Mouse (Mus musculus) CH12.LX (cell line): ENCODE results near the gene Zfp53. TPM values are rescaled to one million over a fixed set of nuclear protein-coding genes. Genes with fewer than 3 reads are reported as not detected.

Experiments
- DNase-seq: peaks from one replicate; pipeline ENCODE4 v3.0.0-alpha.2; 2013; ENCODE audit errors: extremely low read depth
- H3K27ac ChIP-seq: 2 replicates; pipeline ENCODE4 v1.5.1; 2012; ENCODE audit warnings: low read depth, mild to moderate bottlenecking, control low read depth, moderate library complexity; ENCODE audit not compliant: insufficient read depth
- H3K27me3 ChIP-seq: replicated peaks from 2 replicates; pipeline ENCODE3; 2012; ENCODE audit warnings: inconsistent platforms
- H3K36me3 ChIP-seq, 2 experiments: replicated peaks in 1 of 2; 2 replicates each; pipeline versions ENCODE3 to v1.6.1; 2012; ENCODE audit warnings: inconsistent platforms in 1 of 2, low read length in 1 of 2, mild to moderate bottlenecking in 1 of 2, mixed read lengths in 1 of 2, moderate library complexity in 1 of 2; ENCODE audit not compliant: control insufficient read depth in 1 of 2, insufficient read depth in 1 of 2
- H3K4me1 ChIP-seq, 2 experiments: 2 replicates each; pipeline ENCODE4 v1.6.1; 2012; ENCODE audit warnings: inconsistent platforms in 1 of 2, moderate library complexity in 1 of 2; ENCODE audit not compliant: insufficient read depth in 2 of 2, control insufficient read depth in 1 of 2
- H3K4me2 ChIP-seq: 2 replicates; pipeline ENCODE4 v1.6.1; 2012; ENCODE audit warnings: low read depth, mild to moderate bottlenecking, control low read depth; ENCODE audit not compliant: poor library complexity, insufficient read depth, severe bottlenecking
- H3K4me3 ChIP-seq, 3 experiments: fragments of 150-350 bp in 1 of 3; sonication (generic) in 1 of 3; replicated peaks in 1 of 3; 2 replicates each; pipeline versions ENCODE3 to v1.5.1; 2011 to 2012; ENCODE audit warnings: low read depth in 2 of 3, low read length in 2 of 3, mild to moderate bottlenecking in 2 of 3, moderate library complexity in 2 of 3, control low read depth in 1 of 3, improper control_type of control experiment in 1 of 3, inconsistent platforms in 1 of 3, mixed read lengths in 1 of 3; ENCODE audit not compliant: poor library complexity in 1 of 3
- H3K79me2 ChIP-seq: replicated peaks from 2 replicates; pipeline ENCODE4 v1.6.1; 2012; ENCODE audit warnings: mild to moderate bottlenecking, moderate library complexity; ENCODE audit not compliant: control insufficient read depth, poor library complexity, insufficient read depth, severe bottlenecking; ENCODE audit errors: extremely low read depth
- H3K9ac ChIP-seq: 2 replicates; pipeline ENCODE4 v1.6.1; 2012; ENCODE audit warnings: low read depth, mild to moderate bottlenecking, control low read depth, moderate library complexity; ENCODE audit not compliant: insufficient read depth
- H3K9me3 ChIP-seq: replicated peaks from 2 replicates; pipeline ENCODE3; 2012; ENCODE audit warnings: low read length, inconsistent platforms, mixed read lengths
- BHLHE40 ChIP-seq: IDR thresholded peaks from 2 replicates; pipeline ENCODE4 v1.6.1; 2011; ENCODE audit warnings: mild to moderate bottlenecking, low read depth, low read length, improper control_type of control experiment
- CHD2 ChIP-seq: IDR thresholded peaks from 2 replicates; pipeline ENCODE4 v1.6.1; 2011; ENCODE audit warnings: low read length, improper control_type of control experiment
- ELF1 ChIP-seq: IDR thresholded peaks from 2 replicates; pipeline ENCODE4 v1.6.1; 2014; ENCODE audit warnings: low read depth, mild to moderate bottlenecking, inconsistent platforms, low read length, improper control_type of control experiment
- EP300 ChIP-seq: IDR thresholded peaks from 2 replicates; pipeline ENCODE4 v1.6.1; 2011; ENCODE audit warnings: low read length, improper control_type of control experiment
- ETS1 ChIP-seq: conservative IDR thresholded peaks from 2 replicates; pipeline ENCODE4 v1.6.1; 2012; ENCODE audit warnings: low read depth, mild to moderate bottlenecking, inconsistent platforms, low read length, improper control_type of control experiment, moderate library complexity
- HCFC1 ChIP-seq: IDR thresholded peaks from 2 replicates; pipeline ENCODE4 v1.6.1; 2012; ENCODE audit warnings: low read depth, mild to moderate bottlenecking, inconsistent platforms, low read length, improper control_type of control experiment
- IRF4 ChIP-seq: IDR thresholded peaks from 2 replicates; pipeline ENCODE4 v1.6.1; 2014; ENCODE audit warnings: low read depth, mild to moderate bottlenecking, inconsistent platforms, low read length, improper control_type of control experiment
- JUN ChIP-seq: IDR thresholded peaks from 2 replicates; pipeline ENCODE4 v1.6.1; 2011; ENCODE audit warnings: low read depth, mild to moderate bottlenecking, low read length, improper control_type of control experiment, moderate library complexity; ENCODE audit not compliant: insufficient read depth
- JUND ChIP-seq: conservative IDR thresholded peaks from 2 replicates; pipeline ENCODE4 v1.6.1; 2011; ENCODE audit warnings: low read depth, low read length, improper control_type of control experiment
- KAT2A ChIP-seq: IDR thresholded peaks from 2 replicates; pipeline ENCODE4 v1.6.1; 2012; ENCODE audit warnings: low read length, improper control_type of control experiment, inconsistent platforms; ENCODE audit not compliant: insufficient replicate concordance
- MAFK ChIP-seq: IDR thresholded peaks from 2 replicates; pipeline ENCODE4 v1.6.1; 2011; ENCODE audit warnings: low read length, improper control_type of control experiment; ENCODE audit not compliant: insufficient replicate concordance
- MAX ChIP-seq: IDR thresholded peaks from 2 replicates; pipeline ENCODE4 v1.6.1; 2011; ENCODE audit warnings: low read length, improper control_type of control experiment
- MEF2A ChIP-seq: IDR thresholded peaks from 2 replicates; pipeline ENCODE4 v1.6.1; 2014; ENCODE audit warnings: low read depth, mild to moderate bottlenecking, inconsistent platforms, low read length, improper control_type of control experiment, borderline replicate concordance
- MXI1 ChIP-seq: IDR thresholded peaks from 2 replicates; pipeline ENCODE4 v1.6.1; 2011; ENCODE audit warnings: mild to moderate bottlenecking, low read depth, low read length, improper control_type of control experiment
- MYC ChIP-seq: IDR thresholded peaks from 2 replicates; pipeline ENCODE4 v1.6.1; 2011; ENCODE audit warnings: low read depth, mild to moderate bottlenecking, improper control_type of control experiment, low read length
- NELFE ChIP-seq: IDR thresholded peaks from 2 replicates; pipeline ENCODE4 v1.6.1; 2011; ENCODE audit warnings: low read depth, low read length, improper control_type of control experiment
- NRF1 ChIP-seq: IDR thresholded peaks from 2 replicates; pipeline ENCODE4 v1.6.1; 2014; ENCODE audit warnings: low read depth, mild to moderate bottlenecking, inconsistent platforms, low read length, improper control_type of control experiment, moderate library complexity
- POLR2AphosphoS2 ChIP-seq: IDR thresholded peaks from 2 replicates; pipeline ENCODE4 v1.6.1; 2011; ENCODE audit warnings: low read depth, low read length, improper control_type of control experiment
- RAD21 ChIP-seq: IDR thresholded peaks from 2 replicates; pipeline ENCODE4 v1.6.1; 2011; ENCODE audit warnings: low read depth, mild to moderate bottlenecking, low read length, improper control_type of control experiment, moderate library complexity
- SMC3 ChIP-seq: IDR thresholded peaks from 2 replicates; pipeline ENCODE4 v1.6.1; 2011; ENCODE audit warnings: low read depth, low read length, improper control_type of control experiment
- TBP ChIP-seq: conservative IDR thresholded peaks from 2 replicates; pipeline ENCODE4 v1.6.1; 2011; ENCODE audit warnings: low read depth, low read length, improper control_type of control experiment
- UBTF ChIP-seq: IDR thresholded peaks from 2 replicates; pipeline ENCODE4 v1.6.1; 2012; ENCODE audit warnings: low read depth, mild to moderate bottlenecking, inconsistent platforms, low read length, improper control_type of control experiment, moderate library complexity
- USF2 ChIP-seq: conservative IDR thresholded peaks from 2 replicates; pipeline ENCODE4 v1.6.1; 2011; ENCODE audit warnings: low read depth, low read length, improper control_type of control experiment
- ZKSCAN1 ChIP-seq: IDR thresholded peaks from 2 replicates; pipeline ENCODE4 v1.6.1; 2012; ENCODE audit warnings: low read depth, inconsistent platforms, low read length, improper control_type of control experiment, borderline replicate concordance
- ZMIZ1 ChIP-seq: IDR thresholded peaks from 2 replicates; pipeline ENCODE4 v1.6.1; 2012; ENCODE audit warnings: low read depth, mild to moderate bottlenecking, inconsistent platforms, low read length, improper control_type of control experiment
- ZNF384 ChIP-seq: IDR thresholded peaks from 2 replicates; pipeline ENCODE4 v1.6.1; 2012; ENCODE audit warnings: low read depth, low read length, improper control_type of control experiment, inconsistent platforms
- dilution Hi-C: fragments of 300-500 bp; cut with MboI; formaldehyde crosslinking; loops from 2 replicates; pipeline ENCODE4 v1.14.3; 2020; ENCODE audit warnings: low sequenced_read_pairs; ENCODE audit not compliant: extremely low pct_unique_long_range_greater_than_20kb, extremely low pct_ligation_motif_present
- in situ Hi-C: fragments of 300-500 bp; cut with MboI; formaldehyde crosslinking; loops from 3 replicates; pipeline ENCODE4 v1.14.3; 2019; ENCODE audit warnings: low sequenced_read_pairs, low pct_ligation_motif_present, low pct_unique_long_range_greater_than_20kb, mixed read lengths
- polyA plus RNA-seq: library from polyadenylated mRNA; unstranded; fragments of >175 nt; gene quantifications from 2 replicates; pipeline ENCODE4 v1.2.1, GENCODE M21; 2012; ENCODE audit warnings: low read depth; ENCODE audit not compliant: insufficient read length
- total RNA-seq, 2 experiments: library from RNA; depleted of rRNA; stranded (reverse); fragments of 300-350 nt in 1 of 2; fragments of >200 nt in 1 of 2; gene quantifications; 2 replicates each; pipeline ENCODE4 v1.2.3; 2012 to 2014

Gene Zfp53
- total and polyA plus RNA-seq, 3 experiments = 2.4 to 8.4 (median 4.7) TPM

DNA sequence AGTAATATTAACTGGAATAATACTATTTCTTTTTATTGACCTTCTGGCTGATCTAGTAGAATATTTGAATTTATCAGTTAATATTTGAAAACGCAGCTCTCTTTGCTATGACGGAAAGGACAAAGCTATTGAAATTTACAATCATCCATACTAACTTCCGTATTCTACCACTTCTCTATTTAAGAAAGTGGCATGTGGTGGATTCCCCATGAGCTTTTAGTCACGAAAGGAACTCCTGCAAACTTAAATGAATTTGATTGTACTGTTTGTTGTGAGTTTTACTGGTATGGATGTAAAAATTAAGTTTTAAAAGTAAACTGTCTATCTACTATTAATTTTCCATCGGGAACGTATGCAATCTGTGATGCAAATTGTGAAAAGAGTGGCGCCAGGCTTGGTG lies 47.3 kb downstream of the Zfp53 start:
- Histone ChIP-seq H3K36me3 (peaks cover 3 to 21% of the 10 kb centered on the region in 2 experiments), H3K4me2 (peak overlapping the region; percentile 71), H3K4me1 (peaks cover 4 to 29% of the 10 kb centered on the region in 2 experiments; a peak in 3 of 4 replicates), H3K79me2 (peaks cover 13% of the 10 kb centered on the region), H3K9ac (peak overlapping the region; percentile 83), H3K4me3 (peak overlapping the region; percentile 73 to 97 (median 79)), H3K27me3 (no peaks in the 10 kb centered on the region), H3K27ac (peak overlapping the region; percentile 95; the same call in 1 of the 2 replicates), H3K9me3 (no peaks in the 10 kb centered on the region)
- DNase-seq = peak; percentile 33
- in situ Hi-C loops (no loop called here), dilution Hi-C loops (no loop called here)
- TF ChIP-seq MAX (no peak), EP300 (no peak; the same call in 1 of the 2 replicates), KAT2A (no peak), CHD2 (no peak), MYC (peak; percentile 66; the same call in 1 of the 2 replicates), ELF1 (peak; percentile 38; the same call in 1 of the 2 replicates), RAD21 (no peak), BHLHE40 (peak; percentile 66; the same call in 1 of the 2 replicates), IRF4 (no peak), SMC3 (no peak), ETS1 (no peak), JUND (no peak), MEF2A (no peak), JUN (no peak), UBTF (no peak), USF2 (no peak), MAFK (no peak), TBP (0 out of 2 replicates have a peak, but pooled peaks have one; percentile 20), MXI1 (no peak), POLR2AphosphoS2 (no peak), ZNF384 (no peak), NELFE (no peak), HCFC1 (no peak), ZMIZ1 (no peak), NRF1 (no peak), ZKSCAN1 (no peak)
